Mouse (Mus musculus) MEL (cell line): ENCODE results near the gene Atg5. TPM values are rescaled to one million over a fixed set of nuclear protein-coding genes. Genes with fewer than 3 reads are reported as not detected.

Experiments used
- DNase-seq: peaks from one replicate; pipeline ENCODE4 v3.0.0; 2011; ENCODE audit warnings: low read depth, low spot score
- H3K27ac ChIP-seq: 2 replicates; pipeline ENCODE4 v1.5.1; 2012; ENCODE audit warnings: low read depth, mild to moderate bottlenecking, control low read depth, low read length, moderate library complexity; ENCODE audit not compliant: control insufficient read depth
- H3K27me3 ChIP-seq, 2 experiments: fragments of 150-350 bp in 1 of 2; sonication (generic) in 1 of 2; 2 replicates each; pipeline ENCODE4 v1.6.1; 2012; ENCODE audit warnings: low read length in 2 of 2, mild to moderate bottlenecking in 2 of 2, improper control_type of control experiment in 1 of 2, moderate library complexity in 1 of 2; ENCODE audit not compliant: insufficient read depth in 2 of 2, control insufficient read depth in 1 of 2
- H3K36me3 ChIP-seq, 2 experiments: 2 replicates each; pipeline ENCODE4 v1.6.1; 2012 to 2014; ENCODE audit warnings: low read length in 2 of 2, improper control_type of control experiment in 1 of 2, inconsistent platforms in 1 of 2, mild to moderate bottlenecking in 1 of 2; ENCODE audit not compliant: insufficient read depth in 2 of 2, control insufficient read depth in 1 of 2
- H3K4me1 ChIP-seq, 2 experiments: fragments of 150-350 bp in 1 of 2; sonication (generic) in 1 of 2; 2 replicates each; pipeline ENCODE4 v1.6.1; 2012; ENCODE audit warnings: low read length in 2 of 2, improper control_type of control experiment in 1 of 2, mild to moderate bottlenecking in 1 of 2; ENCODE audit not compliant: insufficient read depth in 2 of 2, control insufficient read depth in 1 of 2
- H3K4me3 ChIP-seq, 2 experiments: fragments of 150-350 bp in 1 of 2; sonication (generic) in 1 of 2; 2 replicates each; pipeline ENCODE4 v1.5.1; 2012; ENCODE audit warnings: low read depth in 2 of 2, low read length in 2 of 2, mild to moderate bottlenecking in 2 of 2, moderate library complexity in 2 of 2, control low read depth in 1 of 2, improper control_type of control experiment in 1 of 2; ENCODE audit not compliant: control insufficient read depth in 1 of 2, insufficient read depth in 1 of 2
- H3K79me2 ChIP-seq: 2 replicates; pipeline ENCODE4 v1.6.1; 2012; ENCODE audit warnings: mild to moderate bottlenecking, low read length, moderate library complexity; ENCODE audit not compliant: control insufficient read depth, poor library complexity, insufficient read depth
- H3K9ac ChIP-seq: 2 replicates; pipeline ENCODE4 v1.6.1; 2012; ENCODE audit warnings: low read depth, mild to moderate bottlenecking, control low read depth, low read length, moderate library complexity; ENCODE audit not compliant: control insufficient read depth, poor library complexity, severe bottlenecking
- H3K9me3 ChIP-seq: fragments of 150-350 bp; sonication (generic); replicated peaks from 2 replicates; pipeline ENCODE4 v1.6.1; 2012; ENCODE audit warnings: mild to moderate bottlenecking, low read length, improper control_type of control experiment, moderate library complexity; ENCODE audit not compliant: insufficient read depth
- CHD1 ChIP-seq: IDR thresholded peaks from 2 replicates; pipeline ENCODE4 v1.6.1; 2012; ENCODE audit warnings: low read depth, mild to moderate bottlenecking, inconsistent platforms, low read length, improper control_type of control experiment
- CTCF ChIP-seq, 3 experiments: IDR thresholded peaks in 2 of 3; conservative IDR thresholded peaks in 1 of 3; 2 replicates each; pipeline ENCODE4 v1.5.1; 2011 to 2012; ENCODE audit warnings: low read length in 3 of 3, low read depth in 2 of 3, mild to moderate bottlenecking in 2 of 3, improper control_type of control experiment in 1 of 3, inconsistent platforms in 1 of 3, mixed read lengths in 1 of 3, moderate library complexity in 1 of 3; ENCODE audit not compliant: control insufficient read depth in 1 of 3, insufficient read depth in 1 of 3, poor library complexity in 1 of 3, severe bottlenecking in 1 of 3
- E2F4 ChIP-seq: IDR thresholded peaks from 2 replicates; pipeline ENCODE4 v1.6.1; 2011; ENCODE audit warnings: low read depth, low read length, improper control_type of control experiment, borderline replicate concordance
- ELF1 ChIP-seq: IDR thresholded peaks from 2 replicates; pipeline ENCODE4 v1.6.1; 2014; ENCODE audit warnings: low read depth, mild to moderate bottlenecking, inconsistent platforms, low read length, improper control_type of control experiment, moderate library complexity
- GABPA ChIP-seq: IDR thresholded peaks from 2 replicates; pipeline ENCODE4 v1.6.1; 2012; ENCODE audit warnings: low read depth, mild to moderate bottlenecking, inconsistent platforms, low read length, improper control_type of control experiment, moderate library complexity
- HCFC1 ChIP-seq: IDR thresholded peaks from 2 replicates; pipeline ENCODE4 v1.6.1; 2012; ENCODE audit warnings: low read depth, mild to moderate bottlenecking, inconsistent platforms, low read length, improper control_type of control experiment, moderate library complexity
- KAT2A ChIP-seq: conservative IDR thresholded peaks from 2 replicates; pipeline ENCODE4 v1.6.1; 2012; ENCODE audit warnings: low read depth, low read length, improper control_type of control experiment, inconsistent platforms
- MAX ChIP-seq: IDR thresholded peaks from 2 replicates; pipeline ENCODE4 v1.6.1; 2011; ENCODE audit warnings: low read length, improper control_type of control experiment
- MAZ ChIP-seq: IDR thresholded peaks from 2 replicates; pipeline ENCODE4 v1.6.1; 2012; ENCODE audit warnings: low read depth, mild to moderate bottlenecking, inconsistent platforms, low read length, improper control_type of control experiment
- MYB ChIP-seq: IDR thresholded peaks from 2 replicates; pipeline ENCODE4 v1.6.1; 2011; ENCODE audit warnings: mild to moderate bottlenecking, low read depth, low read length, improper control_type of control experiment
- MYC ChIP-seq: IDR thresholded peaks from 2 replicates; pipeline ENCODE4 v1.6.1; 2011; ENCODE audit warnings: low read depth, mild to moderate bottlenecking, low read length, improper control_type of control experiment, moderate library complexity
- NRF1 ChIP-seq: IDR thresholded peaks from 2 replicates; pipeline ENCODE4 v1.6.1; 2014; ENCODE audit warnings: low read depth, mild to moderate bottlenecking, inconsistent platforms, low read length, improper control_type of control experiment, moderate library complexity; ENCODE audit not compliant: poor library complexity, insufficient read depth, severe bottlenecking
- POLR2A ChIP-seq, 2 experiments: IDR thresholded peaks; 2 replicates each; pipeline ENCODE4 v1.6.1; 2011 to 2012; ENCODE audit warnings: low read length in 2 of 2, mild to moderate bottlenecking in 2 of 2, control low read depth in 1 of 2, improper control_type of control experiment in 1 of 2, low read depth in 1 of 2, moderate library complexity in 1 of 2; ENCODE audit not compliant: control insufficient read depth in 1 of 2, insufficient read depth in 1 of 2, poor library complexity in 1 of 2
- POLR2AphosphoS5 ChIP-seq: IDR thresholded peaks from 2 replicates; pipeline ENCODE4 v1.6.1; 2012; ENCODE audit warnings: low read depth, borderline replicate concordance, mild to moderate bottlenecking, inconsistent platforms, low read length, moderate library complexity, mixed read lengths
- RAD21 ChIP-seq: IDR thresholded peaks from 2 replicates; pipeline ENCODE4 v1.6.1; 2011; ENCODE audit warnings: mild to moderate bottlenecking, low read depth, low read length, improper control_type of control experiment
- SIN3A ChIP-seq: IDR thresholded peaks from 2 replicates; pipeline ENCODE4 v1.6.1; 2012; ENCODE audit warnings: low read length, improper control_type of control experiment, inconsistent platforms
- SMC3 ChIP-seq: IDR thresholded peaks from 2 replicates; pipeline ENCODE4 v1.6.1; 2011; ENCODE audit warnings: low read depth, low read length, improper control_type of control experiment
- TAL1 ChIP-seq: IDR thresholded peaks from 2 replicates; pipeline ENCODE4 v1.6.1; 2012; ENCODE audit warnings: mild to moderate bottlenecking, inconsistent platforms, low read length, moderate library complexity, mixed read lengths
- TBP ChIP-seq: IDR thresholded peaks from 2 replicates; pipeline ENCODE4 v1.8.0; 2011; ENCODE audit warnings: low read depth, low read length, improper control_type of control experiment
- UBTF ChIP-seq: IDR thresholded peaks from 2 replicates; pipeline ENCODE4 v1.6.1; 2012; ENCODE audit warnings: low read depth, mild to moderate bottlenecking, inconsistent platforms, low read length, improper control_type of control experiment, moderate library complexity, borderline replicate concordance; ENCODE audit not compliant: insufficient read depth
- USF1 ChIP-seq: IDR thresholded peaks from 2 replicates; pipeline ENCODE4 v1.6.1; 2014; ENCODE audit warnings: low read depth, mild to moderate bottlenecking, inconsistent platforms, low read length, improper control_type of control experiment, moderate library complexity
- USF2 ChIP-seq, 2 experiments: IDR thresholded peaks; 2 replicates each; pipeline ENCODE4 v1.6.1; 2011 to 2012; ENCODE audit warnings: improper control_type of control experiment in 2 of 2, low read length in 2 of 2, borderline replicate concordance in 1 of 2, inconsistent platforms in 1 of 2, low read depth in 1 of 2, mild to moderate bottlenecking in 1 of 2; ENCODE audit not compliant: insufficient read depth in 1 of 2
- ZKSCAN1 ChIP-seq: IDR thresholded peaks from 2 replicates; pipeline ENCODE4 v1.6.1; 2012; ENCODE audit warnings: low read depth, mild to moderate bottlenecking, inconsistent platforms, low read length, improper control_type of control experiment, moderate library complexity
- ZMIZ1 ChIP-seq: IDR thresholded peaks from 2 replicates; pipeline ENCODE4 v1.6.1; 2012; ENCODE audit warnings: low read depth, mild to moderate bottlenecking, inconsistent platforms, low read length, improper control_type of control experiment, moderate library complexity
- ZNF384 ChIP-seq: IDR thresholded peaks from 2 replicates; pipeline ENCODE4 v1.6.1; 2012; ENCODE audit warnings: low read depth, mild to moderate bottlenecking, inconsistent platforms, low read length, improper control_type of control experiment
- polyA plus RNA-seq, 2 experiments: library from polyadenylated mRNA; stranded (reverse) in 1 of 2; unstranded in 1 of 2; fragments of >175 nt in 1 of 2; fragments of >200 nt in 1 of 2; gene quantifications; 2 replicates each; pipeline versions ENCODE4 v1.2.1 to v1.2.4; 2012; ENCODE audit warnings: low replicate concordance in 2 of 2, low read depth in 1 of 2; ENCODE audit not compliant: insufficient read length in 2 of 2, insufficient read depth in 1 of 2, missing spikeins in 1 of 2
- total RNA-seq: library from RNA; depleted of rRNA; stranded (reverse); fragments of 300-350 nt; gene quantifications from 2 replicates; pipeline ENCODE4 v1.2.3, GENCODE M21; 2012

Atg5 gene
- total and polyA plus RNA-seq, 3 experiments = 28.8 to 30.2 TPM; not detected in 1

DNA sequence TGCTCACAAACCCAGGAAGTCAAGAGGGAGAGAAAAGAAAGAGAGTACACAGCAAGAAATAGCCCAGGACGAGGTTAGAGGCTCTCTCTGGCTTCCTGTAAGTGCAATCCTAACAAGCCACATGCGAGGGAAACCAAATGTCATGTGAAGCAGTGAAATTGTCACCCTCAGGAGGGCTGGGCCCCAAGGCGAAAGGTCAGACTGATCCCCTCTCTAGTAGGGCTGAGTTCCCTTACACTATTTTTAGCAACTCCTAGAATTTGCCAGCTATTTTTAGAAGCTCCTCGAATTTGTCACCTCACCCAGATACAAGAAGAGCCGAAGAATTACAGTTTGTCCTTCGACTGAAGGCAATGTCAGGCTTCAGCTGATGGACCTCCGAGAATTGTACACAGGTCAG is 135.3 kb downstream of the Atg5 start:
- no peak for DNase-seq
- H3K79me2 ChIP-seq = no peaks in the 10 kb centered on the region
- no peaks in the 10 kb centered on the region for H3K36me3 ChIP-seq
- no peak overlapping the region for H3K9ac ChIP-seq
- H3K4me3 ChIP-seq = no peak overlapping the region
- peaks cover 0 to 5% of the 10 kb centered on the region in 2 experiments; a peak in 2 of 4 replicates for H3K4me1 ChIP-seq
- no peaks in the 10 kb centered on the region for H3K9me3 ChIP-seq
- no peak for TF ChIP-seq NRF1
- TF ChIP-seq SIN3A = no peak
- TF ChIP-seq MAZ = no peak
- TF ChIP-seq SMC3 = no peak
- TF ChIP-seq MYB = no peak
- TF ChIP-seq POLR2AphosphoS5 = no peak
- no peak for TF ChIP-seq ZMIZ1
- no peak for TF ChIP-seq MAX
- no peak overlapping the region for H3K27ac ChIP-seq
- H3K27me3 ChIP-seq = no peaks in the 10 kb centered on the region

DNA sequence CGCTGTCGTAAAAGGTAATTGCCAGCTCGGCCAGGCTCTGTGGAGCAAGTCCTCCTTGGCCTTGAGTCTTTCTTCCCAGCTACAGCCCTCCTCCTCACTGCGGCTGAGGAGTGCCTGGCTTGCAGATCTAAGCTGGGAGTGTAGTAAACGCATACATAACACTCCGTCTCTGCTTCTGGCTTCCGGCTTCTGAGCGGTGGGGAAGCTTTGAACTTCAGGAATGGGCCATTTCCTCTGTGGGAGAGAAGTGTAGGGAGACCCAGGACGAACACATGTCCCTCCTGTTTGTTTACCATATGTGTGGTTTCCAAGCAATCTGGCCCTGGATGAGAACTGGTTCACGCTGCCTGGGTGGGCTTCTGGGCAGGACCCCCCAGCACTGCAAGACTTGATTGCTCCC is 140.9 kb downstream of the Atg5 start:
- Histone ChIP-seq H3K9ac (no peak overlapping the region), H3K27ac (no peak overlapping the region)

DNA sequence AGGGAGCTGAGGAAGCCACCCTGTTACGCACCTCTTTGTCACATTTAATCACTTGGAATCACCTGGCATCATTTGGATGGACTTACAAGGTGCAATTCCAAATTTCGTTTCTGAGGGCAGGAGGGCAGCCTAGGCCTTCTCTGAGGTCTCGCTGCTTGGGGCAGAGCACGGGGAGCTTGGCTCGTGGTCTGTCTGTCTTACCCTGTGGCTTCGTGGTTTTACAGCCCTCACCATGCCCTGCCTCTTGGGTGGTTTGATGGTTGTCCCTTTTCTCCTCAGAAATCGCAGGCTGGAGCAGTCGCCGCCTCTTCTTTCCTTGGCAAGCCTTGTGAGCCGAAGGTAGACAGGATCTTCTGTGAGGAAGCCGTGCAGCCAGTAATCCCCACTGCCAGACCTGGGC is 141.8 kb downstream of the Atg5 start:
- H3K36me3 ChIP-seq = no peaks in the 10 kb centered on the region
- TF ChIP-seq POLR2A (IDR thresholded peaks at IDR 0.05; ENCODE audit: control insufficient read depth in 1 of 2, insufficient read depth in 1 of 2, low read depth in 1 of 2, low read length in 2 of 2, poor library complexity in 1 of 2) (no peak), SIN3A (no peak), SMC3 (no peak), UBTF (no peak), CHD1 (no peak), RAD21 (no peak), USF2 (IDR thresholded peaks at IDR 0.05; ENCODE audit: borderline replicate concordance in 1 of 2, insufficient read depth in 1 of 2, low read depth in 1 of 2, low read length in 2 of 2) (no peak), MAX (no peak), USF1 (no peak), ZNF384 (no peak), NRF1 (no peak), ZMIZ1 (no peak), POLR2AphosphoS5 (no peak), ZKSCAN1 (no peak)
- TF ChIP-seq, all 39 proteins: peak for 0
- Histone ChIP-seq H3K9ac (no peak overlapping the region), H3K27ac (no peak overlapping the region), H3K79me2 (no peaks in the 10 kb centered on the region), H3K27me3 (no peaks in the 10 kb centered on the region), H3K4me1 (no peaks in the 10 kb centered on the region), H3K9me3 (no peaks in the 10 kb centered on the region), H3K4me3 (no peak overlapping the region)
- no peak for DNase-seq

More for the DNA sequence above, 140.9 kb downstream of the Atg5 start:
- Histone ChIP-seq H3K36me3 (no peaks in the 10 kb centered on the region), H3K27me3 (no peaks in the 10 kb centered on the region), H3K79me2 (no peaks in the 10 kb centered on the region), H3K4me3 (no peak overlapping the region), H3K4me1 (no peaks in the 10 kb centered on the region), H3K9me3 (no peaks in the 10 kb centered on the region)
- no peak for DNase-seq
- TF ChIP-seq ELF1 (no peak), HCFC1 (no peak), CTCF (IDR thresholded peaks at IDR 0.05 in 2 of 3, conservative IDR thresholded peaks at IDR 0.05 in 1 of 3; ENCODE audit: control insufficient read depth in 1 of 3, insufficient read depth in 1 of 3, low read depth in 2 of 3, low read length in 3 of 3, poor library complexity in 1 of 3, severe bottlenecking in 1 of 3) (no peak), SMC3 (no peak), GABPA (no peak), KAT2A (no peak), ZNF384 (no peak), ZMIZ1 (no peak), TAL1 (no peak), POLR2AphosphoS5 (no peak), E2F4 (no peak), MYC (no peak), MYB (no peak), USF1 (no peak), RAD21 (no peak), CHD1 (no peak), UBTF (no peak), TBP (no peak)
